Mouse (Mus musculus): ENCODE measurements around the gene Otop1. TPM values are rescaled to one million over a fixed set of nuclear protein-coding genes. Genes with fewer than 3 reads are reported as not detected.
A peak's percentile ranks its signal among the peaks of the same experiment; 100 is the strongest.

The Otop1 gene
- total RNA-seq, 1 experiment = 1.5 TPM

GRCm38 (mm10) chr5:38258034-38258772, 17.6 kb upstream of the Otop1 start:
- in situ Hi-C loops (cut with MboI; ENCODE audit: low sequenced_read_pairs in 2 of 2, unreplicated experiment in 2 of 2) = no loop called here
- TF ChIP-seq MAFK (IDR thresholded peaks at IDR 0.05; ENCODE audit: insufficient read depth, low read depth, low read length) = no peak
- no peak for TF ChIP-seq HCFC1 (IDR thresholded peaks at IDR 0.05; ENCODE audit: borderline replicate concordance, insufficient read depth, low read length)
- TF ChIP-seq ZC3H11A (IDR thresholded peaks at IDR 0.05; ENCODE audit: borderline replicate concordance, low read depth, low read length) = no peak
- Histone ChIP-seq H3K4me3 (ENCODE audit: insufficient read depth in 1 of 2, low read depth in 1 of 2, low read length in 2 of 2, poor library complexity in 1 of 2, severe bottlenecking in 1 of 2) (no peak overlapping the region), H3K9me3 (ENCODE audit: control insufficient read depth, insufficient read depth, low read depth, low read length) (no peaks in the 10 kb centered on the region), H3K36me3 (ENCODE audit: control insufficient read depth, insufficient read depth, low read length, poor library complexity, severe bottlenecking) (peaks cover under 1% of the 10 kb centered on the region; the same call in 1 of the 2 replicates), H3K9ac (ENCODE audit: insufficient read depth, low read depth, low read length, poor library complexity, severe bottlenecking) (no peak overlapping the region), H3K4me1 (ENCODE audit: control insufficient read depth in 2 of 2, insufficient read depth in 2 of 2, low read length in 2 of 2, poor library complexity in 1 of 2) (0 out of 4 replicates have a peak, but pooled peaks cover 0 to 2% of the 10 kb centered on the region in 2 experiments), H3K27ac (ENCODE audit: insufficient read depth, low read depth, low read length, poor library complexity, severe bottlenecking) (no peak overlapping the region)
- DNase-seq (ENCODE audit: low read depth, low spot score) = no peak

GRCm38 (mm10) chr5:38258773-38259146, 17.0 kb upstream of the Otop1 start:
- Histone ChIP-seq H3K4me1 (ENCODE audit: control insufficient read depth in 2 of 2, insufficient read depth in 2 of 2, low read length in 2 of 2, poor library complexity in 1 of 2) (0 out of 4 replicates have a peak, but pooled peaks cover 0 to 2% of the 10 kb centered on the region in 2 experiments), H3K27ac (ENCODE audit: insufficient read depth, low read depth, low read length, poor library complexity, severe bottlenecking) (no peak overlapping the region), H3K9ac (ENCODE audit: insufficient read depth, low read depth, low read length, poor library complexity, severe bottlenecking) (no peak overlapping the region), H3K36me3 (ENCODE audit: control insufficient read depth, insufficient read depth, low read length, poor library complexity, severe bottlenecking) (peaks cover 2% of the 10 kb centered on the region; the same call in 1 of the 2 replicates), H3K4me3 (ENCODE audit: insufficient read depth in 1 of 2, low read depth in 1 of 2, low read length in 2 of 2, poor library complexity in 1 of 2, severe bottlenecking in 1 of 2) (no peak overlapping the region), H3K9me3 (ENCODE audit: control insufficient read depth, insufficient read depth, low read depth, low read length) (no peaks in the 10 kb centered on the region)
- DNase-seq (ENCODE audit: low read depth, low spot score) = no peak
- no peak for TF ChIP-seq ZC3H11A (IDR thresholded peaks at IDR 0.05; ENCODE audit: borderline replicate concordance, low read depth, low read length)
- no peak for TF ChIP-seq MAFK (IDR thresholded peaks at IDR 0.05; ENCODE audit: insufficient read depth, low read depth, low read length)
- in situ Hi-C loops (cut with MboI; ENCODE audit: low sequenced_read_pairs in 2 of 2, unreplicated experiment in 2 of 2) = no loop called here

- Histone ChIP-seq H3K36me3 (ENCODE audit: control insufficient read depth, insufficient read depth, low read length, poor library complexity, severe bottlenecking) (peaks cover 2% of the 10 kb centered on the region; the same call in 1 of the 2 replicates), H3K4me3 (ENCODE audit: insufficient read depth in 1 of 2, low read depth in 1 of 2, low read length in 2 of 2, poor library complexity in 1 of 2, severe bottlenecking in 1 of 2) (peak overlapping the region; percentile 72 to 75), H3K4me1 (ENCODE audit: control insufficient read depth in 2 of 2, insufficient read depth in 2 of 2, low read length in 2 of 2, poor library complexity in 1 of 2) (0 out of 4 replicates have a peak, but pooled peaks cover 0 to 2% of the 10 kb centered on the region in 2 experiments), H3K9ac (ENCODE audit: insufficient read depth, low read depth, low read length, poor library complexity, severe bottlenecking) (peak overlapping the region; percentile 66), H3K27ac (ENCODE audit: insufficient read depth, low read depth, low read length, poor library complexity, severe bottlenecking) (no peak overlapping the region), H3K9me3 (ENCODE audit: control insufficient read depth, insufficient read depth, low read depth, low read length) (no peaks in the 10 kb centered on the region)
- TF ChIP-seq HCFC1 (IDR thresholded peaks at IDR 0.05; ENCODE audit: borderline replicate concordance, insufficient read depth, low read length) = no peak
- no peak for TF ChIP-seq ZC3H11A (IDR thresholded peaks at IDR 0.05; ENCODE audit: borderline replicate concordance, low read depth, low read length)
- no peak for TF ChIP-seq MAFK (IDR thresholded peaks at IDR 0.05; ENCODE audit: insufficient read depth, low read depth, low read length)
- TF ChIP-seq CHD2 (IDR thresholded peaks at IDR 0.05; ENCODE audit: low read depth, low read length) = no peak
- TF ChIP-seq ZNF384 (IDR thresholded peaks at IDR 0.05; ENCODE audit: low read depth, low read length) = no peak
- DNase-seq (ENCODE audit: low read depth, low spot score) = no peak
- in situ Hi-C loops (cut with MboI; ENCODE audit: low sequenced_read_pairs in 2 of 2, unreplicated experiment in 2 of 2) = no loop called here
These were observed 16.2 kb upstream of the Otop1 start for GRCm38 (mm10) chr5:38259455-38260106.

- peak within 1 kb of the TSS; percentile 66 for H3K9ac ChIP-seq (ENCODE audit: insufficient read depth, low read depth, low read length, poor library complexity, severe bottlenecking)
- H3K4me1 ChIP-seq (ENCODE audit: control insufficient read depth in 2 of 2, insufficient read depth in 2 of 2, low read length in 2 of 2, poor library complexity in 1 of 2) = 0 out of 4 replicates have a peak, but pooled peaks cover 0 to 2% of the 10 kb centered on the region in 2 experiments
- H3K36me3 ChIP-seq (ENCODE audit: control insufficient read depth, insufficient read depth, low read length, poor library complexity, severe bottlenecking) = peaks cover 2% of the 10 kb centered on the region; the same call in 1 of the 2 replicates
- in situ Hi-C loops (cut with MboI; ENCODE audit: low sequenced_read_pairs in 2 of 2, unreplicated experiment in 2 of 2) = no loop called here
- H3K9me3 ChIP-seq (ENCODE audit: control insufficient read depth, insufficient read depth, low read depth, low read length) = no peaks in the 10 kb centered on the region
- TF ChIP-seq MAFK (IDR thresholded peaks at IDR 0.05; ENCODE audit: insufficient read depth, low read depth, low read length) = no peak
- TF ChIP-seq HCFC1 (IDR thresholded peaks at IDR 0.05; ENCODE audit: borderline replicate concordance, insufficient read depth, low read length) = no peak
- no peak for TF ChIP-seq ZC3H11A (IDR thresholded peaks at IDR 0.05; ENCODE audit: borderline replicate concordance, low read depth, low read length)
- no peak for TF ChIP-seq CHD2 (IDR thresholded peaks at IDR 0.05; ENCODE audit: low read depth, low read length)
- TF ChIP-seq ZNF384 (IDR thresholded peaks at IDR 0.05; ENCODE audit: low read depth, low read length) = no peak
- peak within 1 kb of the TSS; percentile 72 to 75 for H3K4me3 ChIP-seq (ENCODE audit: insufficient read depth in 1 of 2, low read depth in 1 of 2, low read length in 2 of 2, poor library complexity in 1 of 2, severe bottlenecking in 1 of 2)
- DNase-seq (ENCODE audit: low read depth, low spot score) = no peak
- H3K27ac ChIP-seq (ENCODE audit: insufficient read depth, low read depth, low read length, poor library complexity, severe bottlenecking) = no peak within 1 kb of the TSS
These were observed 15.6 kb upstream of the Otop1 start, which contains the start of gene Tmem128 for GRCm38 (mm10) chr5:38260107-38260682. Gene Tmem128 (plus strand): TSS chr5:38260185.
